Mouse (Mus musculus): Measurements from ENCODE around the gene Cmip. TPM values are rescaled to one million over a fixed set of nuclear protein-coding genes. Genes with fewer than 3 reads are reported as not detected.

The Cmip gene
- total RNA-seq, 2 experiments from 2014 or later, result 9.6 to 40.2 TPM

- no peak for ATAC-seq (replicated peaks; ENCODE audit: low FRiP score, low TSS enrichment, poor library complexity, severe bottlenecking)
These were observed 177.1 kb downstream of the Cmip start for GRCm38 (mm10) chr8:117433968-117434367.

GRCm38 (mm10) chr8:117436786-117437185, 179.9 kb downstream of the Cmip start:
- ATAC-seq (replicated peaks; ENCODE audit: low FRiP score, low TSS enrichment, poor library complexity, severe bottlenecking), result no peak

GRCm38 (mm10) chr8:117437616-117438015, 180.8 kb downstream of the Cmip start:
- no peak for ATAC-seq (replicated peaks; ENCODE audit: low FRiP score, low TSS enrichment, poor library complexity, severe bottlenecking)

- no peak for ATAC-seq (replicated peaks; ENCODE audit: low FRiP score, low TSS enrichment, poor library complexity, severe bottlenecking)
These were observed 183.5 kb downstream of the Cmip start for GRCm38 (mm10) chr8:117440317-117440716.

GRCm38 (mm10) chr8:117440759-117441158, 183.9 kb downstream of the Cmip start:
- ATAC-seq (replicated peaks; ENCODE audit: low FRiP score, low TSS enrichment, poor library complexity, severe bottlenecking), result no peak

- no peak for ATAC-seq (replicated peaks; ENCODE audit: low FRiP score, low TSS enrichment, poor library complexity, severe bottlenecking)
These were observed 188.6 kb downstream of the Cmip start for GRCm38 (mm10) chr8:117445507-117445906.

GRCm38 (mm10) chr8:117446344-117446997, 189.6 kb downstream of the Cmip start:
- ATAC-seq (replicated peaks; ENCODE audit: low FRiP score, low TSS enrichment, poor library complexity, severe bottlenecking), result no peak

- ATAC-seq (replicated peaks; ENCODE audit: low FRiP score, low TSS enrichment, poor library complexity, severe bottlenecking), result no peak
These were observed 194.2 kb downstream of the Cmip start for GRCm38 (mm10) chr8:117451072-117451471.

GRCm38 (mm10) chr8:117453974-117454373, 197.1 kb downstream of the Cmip start:
- ATAC-seq (replicated peaks; ENCODE audit: low FRiP score, low TSS enrichment, poor library complexity, severe bottlenecking), result no peak

GRCm38 (mm10) chr8:117454516-117455116, 197.8 kb downstream of the Cmip start:
- no peak for ATAC-seq (replicated peaks; ENCODE audit: low FRiP score, low TSS enrichment, poor library complexity, severe bottlenecking)

GRCm38 (mm10) chr8:117455701-117456100, 198.8 kb downstream of the Cmip start:
- no peak for ATAC-seq (replicated peaks; ENCODE audit: low FRiP score, low TSS enrichment, poor library complexity, severe bottlenecking)

GRCm38 (mm10) chr8:117458440-117458839, 201.6 kb downstream of the Cmip start:
- ATAC-seq (replicated peaks; ENCODE audit: low FRiP score, low TSS enrichment, poor library complexity, severe bottlenecking), result no peak

- ATAC-seq (replicated peaks; ENCODE audit: low FRiP score, low TSS enrichment, poor library complexity, severe bottlenecking), result no peak
These were observed 205.9 kb downstream of the Cmip start for GRCm38 (mm10) chr8:117462701-117463284.

GRCm38 (mm10) chr8:117464525-117464924, 207.7 kb downstream of the Cmip start:
- ATAC-seq (replicated peaks; ENCODE audit: low FRiP score, low TSS enrichment, poor library complexity, severe bottlenecking), result no peak

GRCm38 (mm10) chr8:117465250-117465649, 208.4 kb downstream of the Cmip start:
- ATAC-seq (replicated peaks; ENCODE audit: low FRiP score, low TSS enrichment, poor library complexity, severe bottlenecking), result peak; percentile 84

- ATAC-seq (replicated peaks; ENCODE audit: low FRiP score, low TSS enrichment, poor library complexity, severe bottlenecking), result no peak
These were observed 210.6 kb downstream of the Cmip start for GRCm38 (mm10) chr8:117467466-117467865.

GRCm38 (mm10) chr8:117469431-117470341, 212.8 kb downstream of the Cmip start:
- ATAC-seq (replicated peaks; ENCODE audit: low FRiP score, low TSS enrichment, poor library complexity, severe bottlenecking), result no peak

GRCm38 (mm10) chr8:117470342-117470781, 213.5 kb downstream of the Cmip start:
- peak; percentile 28 for ATAC-seq (replicated peaks; ENCODE audit: low FRiP score, low TSS enrichment, poor library complexity, severe bottlenecking)

GRCm38 (mm10) chr8:117471174-117471573, 214.3 kb downstream of the Cmip start:
- peak; percentile 73 for ATAC-seq (replicated peaks; ENCODE audit: low FRiP score, low TSS enrichment, poor library complexity, severe bottlenecking)

GRCm38 (mm10) chr8:117471655-117472054, 214.8 kb downstream of the Cmip start:
- ATAC-seq (replicated peaks; ENCODE audit: low FRiP score, low TSS enrichment, poor library complexity, severe bottlenecking), result no peak
